Mouse (Mus musculus) hindbrain, embryonic 15.5 days (tissue): ENCODE measurements around the gene Tcl1b2. TPM values are rescaled to one million over a fixed set of nuclear protein-coding genes. Genes with fewer than 3 reads are reported as not detected.
"Not testable (repeated sequence)": the region's sequence is repeated elsewhere in the genome, so short reads cannot be mapped to it uniquely, and the experiment has no call there.

Experiments
- ATAC-seq: fragments of 200-750 bp; cut with Nextera tagmentation; 2 replicates; pipeline ENCODE4 v1.8.0; 2017; ENCODE audit warnings: low read depth, moderate number of reproducible peaks, moderate TSS enrichment; ENCODE audit not compliant: low FRiP score
- H3K27ac ChIP-seq: fragments of 300-500 bp; sonication (generic); replicated peaks from 2 replicates; pipeline ENCODE4 v1.5.1; 2015; ENCODE audit warnings: mild to moderate bottlenecking, inconsistent platforms
- H3K27me3 ChIP-seq: fragments of 300-500 bp; sonication (generic); 2 replicates; pipeline ENCODE4 v1.6.1; 2015; ENCODE audit warnings: control low read depth, inconsistent platforms
- H3K36me3 ChIP-seq: fragments of 300-500 bp; sonication (generic); 2 replicates; pipeline ENCODE4 v1.6.1; 2015; ENCODE audit warnings: control low read depth, inconsistent platforms
- H3K4me1 ChIP-seq: fragments of 300-500 bp; sonication (generic); replicated peaks from 2 replicates; pipeline ENCODE4 v1.6.1; 2015; ENCODE audit warnings: control low read depth, inconsistent platforms
- H3K4me2 ChIP-seq: fragments of 300-500 bp; sonication (generic); 2 replicates; pipeline ENCODE4 v1.6.1; 2015; ENCODE audit warnings: moderate library complexity, mild to moderate bottlenecking, inconsistent platforms
- H3K4me3 ChIP-seq: fragments of 300-500 bp; sonication (generic); 2 replicates; pipeline ENCODE4 v1.5.1; 2015; ENCODE audit warnings: mild to moderate bottlenecking, inconsistent platforms
- H3K9ac ChIP-seq: fragments of 300-500 bp; sonication (generic); 2 replicates; pipeline ENCODE4 v1.6.1; 2015; ENCODE audit warnings: inconsistent platforms
- H3K9me3 ChIP-seq: fragments of 300-500 bp; sonication (generic); 2 replicates; pipeline ENCODE4 v1.6.1; 2016; ENCODE audit warnings: control low read depth, inconsistent platforms
- WGBS: fragments of 180-500 bp; shearing (Covaris S2); methylation state at CpG from one replicate; pipeline ENCODE4 v1.1.7; 2015; 5-methylcytosine and 5-hydroxymethylcytosine counted together
- polyA plus RNA-seq: library from polyadenylated mRNA; unstranded; fragments of >200 nt; fragmentation: Nextera tagmentation; extraction: Ambion mirVana; gene quantifications from 2 replicates; pipeline ENCODE4 v1.2.1, GENCODE M21; 2015

The Tcl1b2 gene
- polyA plus RNA-seq, 1 experiment from 2014 or later: not detected

- Histone ChIP-seq H3K4me2 (no peak overlapping the region), H3K4me3 (no peak overlapping the region), H3K27ac (no peak overlapping the region), H3K27me3 (no peaks in the 10 kb centered on the region), H3K36me3 (no peaks in the 10 kb centered on the region), H3K9me3 (no peaks in the 10 kb centered on the region), H3K4me1 (no peaks in the 10 kb centered on the region), H3K9ac (no peak overlapping the region)
- ATAC-seq: no peak
- WGBS: 87% methylated on average over 2 of the region's 2 CpGs
Observed at GRCm38 (mm10) chr12:105127607-105128006, 18.2 kb upstream of the Tcl1b2 start.

DNA sequence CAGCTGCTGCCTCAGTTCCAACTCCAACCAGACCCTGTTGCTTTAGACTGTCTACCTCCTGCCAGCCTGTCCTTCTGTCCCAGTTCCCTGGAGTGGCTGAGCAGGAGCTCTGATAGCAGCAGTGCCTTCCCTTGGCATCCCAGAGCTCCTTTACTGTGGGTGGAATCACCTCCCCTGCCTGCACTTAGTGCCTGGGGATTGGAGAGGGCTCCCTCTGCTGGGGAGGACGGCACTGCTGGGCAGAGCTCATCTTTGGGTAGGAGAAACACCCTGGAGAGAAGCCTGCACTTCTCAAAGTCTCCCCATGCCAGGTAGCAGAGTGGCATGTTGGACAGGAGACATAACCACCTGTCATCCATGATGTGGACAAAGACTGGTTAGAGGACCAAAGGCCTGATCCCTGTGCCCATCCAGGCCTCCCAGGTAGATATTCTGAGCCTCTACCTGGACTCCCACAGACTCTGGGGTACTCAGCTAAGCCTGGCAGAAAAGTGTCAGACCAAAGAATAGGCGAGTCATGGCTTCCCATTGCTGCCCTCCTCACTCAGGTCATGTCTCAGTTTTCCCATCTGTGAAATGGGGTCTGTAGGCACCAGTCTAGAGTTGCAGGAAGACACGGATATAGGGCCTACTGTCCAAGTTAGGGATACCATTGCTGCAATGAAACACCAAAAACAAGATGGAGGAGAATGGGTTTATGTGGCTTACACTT lies 16.2 kb upstream of the Tcl1b2 start:
- not testable (repeated sequence) for H3K4me3 ChIP-seq, H3K9ac ChIP-seq, H3K27ac ChIP-seq, H3K27me3 ChIP-seq, H3K4me2 ChIP-seq, ATAC-seq, H3K36me3 ChIP-seq, H3K4me1 ChIP-seq, H3K9me3 ChIP-seq
- WGBS: 69% methylated on average over 3 of the region's 3 CpGs

DNA sequence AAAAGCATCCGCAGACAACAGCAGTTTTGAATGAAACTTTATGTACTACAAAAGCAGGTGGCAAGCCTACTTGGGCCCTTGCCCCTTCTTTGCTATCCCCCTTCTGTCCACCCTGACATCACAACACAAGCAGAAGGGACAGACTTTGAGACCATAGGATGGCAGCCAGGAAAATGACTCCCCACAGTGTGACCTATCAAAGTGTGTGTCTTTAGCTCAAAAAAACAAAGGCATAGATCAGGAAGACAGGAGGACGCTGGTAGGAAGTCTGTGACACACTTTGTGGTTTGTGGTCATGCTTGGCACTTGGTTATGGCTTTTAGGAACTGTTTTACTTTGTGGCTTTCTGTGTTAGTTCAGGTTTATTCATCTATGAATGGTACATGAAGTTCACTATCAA lies 11.6 kb upstream of the Tcl1b2 start:
- not testable (repeated sequence) for H3K4me3 ChIP-seq, H3K27me3 ChIP-seq, H3K4me1 ChIP-seq, H3K36me3 ChIP-seq, H3K9ac ChIP-seq, ATAC-seq, H3K4me2 ChIP-seq, H3K9me3 ChIP-seq, H3K27ac ChIP-seq
- WGBS: 69% methylated on average over 2 of the region's 2 CpGs

DNA sequence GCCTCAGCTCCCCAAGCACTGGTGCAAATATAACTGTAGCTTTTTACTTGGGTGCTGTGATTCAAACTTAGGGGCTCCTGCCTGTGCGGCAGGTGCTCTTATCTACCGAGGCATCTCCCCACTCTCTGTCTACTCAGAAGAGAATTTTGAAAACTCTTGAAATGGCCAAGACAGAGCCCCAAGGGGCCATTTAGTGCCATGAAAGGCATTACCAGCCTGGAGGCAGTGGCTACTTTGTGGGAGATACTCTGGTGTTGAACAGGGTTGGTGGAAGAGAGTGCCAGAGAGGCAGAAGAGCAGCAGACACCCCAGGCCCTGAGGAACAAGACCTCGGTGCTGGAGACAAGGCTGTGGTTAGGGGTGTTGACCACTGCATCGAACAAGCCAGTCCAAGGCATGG lies 11.0 kb upstream of the Tcl1b2 start:
- H3K9me3 ChIP-seq, H3K9ac ChIP-seq, H3K4me3 ChIP-seq, ATAC-seq, H3K36me3 ChIP-seq, H3K27ac ChIP-seq, H3K4me1 ChIP-seq, H3K27me3 ChIP-seq, H3K4me2 ChIP-seq: not testable (repeated sequence)
- WGBS: 88% methylated on average over 4 of the region's 4 CpGs

- not testable (repeated sequence) for H3K4me3 ChIP-seq, H3K4me2 ChIP-seq, H3K9me3 ChIP-seq, H3K27me3 ChIP-seq, H3K4me1 ChIP-seq, H3K36me3 ChIP-seq, ATAC-seq, H3K27ac ChIP-seq, H3K9ac ChIP-seq
- WGBS: 93% methylated on average over 1 of the region's 1 CpGs
Observed at GRCm38 (mm10) chr12:105137729-105138128, 8.1 kb upstream of the Tcl1b2 start.

- no peaks in the 10 kb centered on the region for H3K27me3 ChIP-seq
- H3K27ac ChIP-seq: no peak overlapping the region
- H3K9me3 ChIP-seq: no peaks in the 10 kb centered on the region
- H3K4me3 ChIP-seq: no peak overlapping the region
- H3K4me1 ChIP-seq: no peaks in the 10 kb centered on the region
- 94% methylated on average over 3 of the region's 3 CpGs for WGBS
- ATAC-seq: no peak
- H3K4me2 ChIP-seq: no peak overlapping the region
- no peak overlapping the region for H3K9ac ChIP-seq
- H3K36me3 ChIP-seq: no peaks in the 10 kb centered on the region
Observed at GRCm38 (mm10) chr12:105143096-105143495, 2.7 kb upstream of the Tcl1b2 start.

- H3K4me2 ChIP-seq, H3K36me3 ChIP-seq, H3K9ac ChIP-seq, H3K9me3 ChIP-seq, H3K4me1 ChIP-seq, H3K27me3 ChIP-seq, H3K4me3 ChIP-seq, ATAC-seq, H3K27ac ChIP-seq: not testable (repeated sequence)
- WGBS: 55% methylated on average over 1 of the region's 1 CpGs
Observed at GRCm38 (mm10) chr12:105144928-105145327, 886 bp upstream of the Tcl1b2 start.

DNA sequence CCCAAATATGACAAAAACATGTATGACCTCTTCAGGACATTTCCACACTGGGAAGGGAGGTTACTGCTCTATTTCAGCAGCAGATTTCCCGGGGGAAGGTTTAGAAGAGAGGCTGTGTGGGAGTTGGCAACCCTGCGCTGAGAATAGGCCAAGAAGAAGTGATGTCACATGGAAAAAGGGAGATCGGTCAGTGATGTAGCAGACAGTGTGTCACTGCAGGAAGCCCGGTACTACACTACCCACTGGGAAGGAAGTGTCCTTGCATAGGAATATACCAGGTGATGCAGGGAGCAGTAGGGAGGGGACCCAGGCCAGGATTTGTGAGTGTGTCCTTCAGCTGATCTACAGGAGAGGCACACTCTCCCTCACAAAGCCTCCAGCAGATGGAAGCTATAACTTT lies 9.5 kb downstream of the Tcl1b2 start:
- WGBS: 76% methylated on average over 4 of the region's 4 CpGs
- H3K9ac ChIP-seq, H3K27ac ChIP-seq, H3K9me3 ChIP-seq, H3K4me3 ChIP-seq, H3K4me1 ChIP-seq, ATAC-seq, H3K27me3 ChIP-seq, H3K36me3 ChIP-seq, H3K4me2 ChIP-seq: not testable (repeated sequence)

- no peak overlapping the region for H3K4me2 ChIP-seq
- H3K27ac ChIP-seq: no peak overlapping the region
- H3K36me3 ChIP-seq: no peaks in the 10 kb centered on the region
- WGBS: 88% methylated on average over 6 of the region's 6 CpGs
- no peaks in the 10 kb centered on the region for H3K27me3 ChIP-seq
- no peak overlapping the region for H3K4me3 ChIP-seq
- H3K9ac ChIP-seq: no peak overlapping the region
- no peak for ATAC-seq
- H3K4me1 ChIP-seq: no peaks in the 10 kb centered on the region
- no peaks in the 10 kb centered on the region for H3K9me3 ChIP-seq
Observed at GRCm38 (mm10) chr12:105158842-105159241, 13.0 kb downstream of the Tcl1b2 start.

DNA sequence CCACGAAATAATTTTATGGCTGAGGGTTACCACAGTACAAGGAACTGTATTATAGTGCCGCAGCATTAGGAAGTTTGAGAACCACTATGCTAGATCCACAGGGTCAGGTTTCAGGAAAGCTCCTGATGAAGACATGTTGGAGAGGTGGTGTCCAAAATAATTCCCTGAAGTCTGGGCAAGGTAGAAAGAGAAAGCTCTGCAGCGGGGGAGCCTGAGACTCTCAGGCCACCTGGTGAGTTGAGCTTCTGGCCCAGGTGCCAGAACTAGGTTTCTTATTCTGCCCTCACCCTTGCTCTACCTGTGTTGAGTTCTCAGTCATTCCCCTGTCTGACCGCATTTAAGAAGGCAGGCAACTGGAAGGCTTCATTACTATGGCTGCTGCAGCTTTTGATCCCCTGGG lies 13.6 kb downstream of the Tcl1b2 start, which contains the start of gene Tcl1b1:
Tcl1b1 (plus strand) TSS at position 301 of the 400 bp plus-strand sequence.
- Histone ChIP-seq H3K4me2 (no peak within 1 kb of the TSS), H3K27ac (no peak within 1 kb of the TSS), H3K27me3 (no peaks in the 10 kb centered on the region), H3K9ac (no peak within 1 kb of the TSS), H3K4me3 (no peak within 1 kb of the TSS), H3K36me3 (no peaks in the 10 kb centered on the region), H3K9me3 (no peaks in the 10 kb centered on the region), H3K4me1 (no peaks in the 10 kb centered on the region)
- 74% methylated on average over 4 of the region's 4 CpGs for whole genome bisulfite sequencing
- no peak for ATAC-seq

DNA sequence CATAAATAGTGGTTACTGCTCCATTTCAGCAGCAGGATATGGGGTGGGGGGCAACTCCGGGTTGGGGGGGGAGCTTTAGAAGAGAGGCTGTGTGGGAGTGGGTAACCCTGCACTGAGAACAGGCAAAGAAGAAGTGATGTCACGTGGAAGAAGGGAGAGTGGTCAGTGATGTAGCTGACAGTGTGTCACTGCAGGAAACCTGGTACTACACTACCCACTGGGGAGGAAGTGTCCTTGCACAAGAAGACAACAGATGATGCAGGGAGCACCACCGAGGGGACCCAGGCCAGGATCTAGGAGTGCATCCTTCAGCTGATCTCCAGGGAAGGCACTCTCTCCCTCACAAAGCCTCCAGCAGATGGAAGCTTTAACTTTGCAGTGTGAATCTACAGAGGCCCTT lies 20.9 kb downstream of the Tcl1b2 start:
- 81% methylated on average over 3 of the region's 3 CpGs for WGBS
- Histone ChIP-seq H3K27ac (no peak overlapping the region), H3K36me3 (no peaks in the 10 kb centered on the region), H3K4me3 (no peak overlapping the region), H3K4me2 (no peak overlapping the region), H3K9me3 (no peaks in the 10 kb centered on the region), H3K9ac (no peak overlapping the region), H3K4me1 (no peaks in the 10 kb centered on the region), H3K27me3 (no peaks in the 10 kb centered on the region)
- ATAC-seq: no peak

DNA sequence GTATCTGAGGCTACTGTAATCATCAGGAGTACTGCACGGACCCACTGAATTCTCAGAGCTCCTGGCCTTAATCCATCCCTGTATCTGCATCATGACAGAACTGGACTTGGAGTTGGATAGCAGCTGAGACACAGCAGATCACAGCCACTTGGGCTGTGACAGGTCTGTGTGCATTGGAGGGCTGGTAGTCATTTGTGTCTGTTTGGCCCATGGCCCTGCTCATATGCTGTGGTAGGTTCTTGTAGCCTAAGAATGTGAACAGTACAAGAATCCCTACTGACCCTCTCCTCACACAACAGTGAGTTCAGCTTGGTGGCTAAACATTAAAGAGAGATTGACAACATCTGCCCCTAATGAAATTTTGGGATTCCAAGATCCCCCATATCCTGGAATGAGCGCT lies 27.6 kb downstream of the Tcl1b2 start:
- no peaks in the 10 kb centered on the region for H3K27me3 ChIP-seq
- ATAC-seq: no peak
- H3K4me2 ChIP-seq: no peak overlapping the region
- H3K27ac ChIP-seq: no peak overlapping the region
- H3K9ac ChIP-seq: no peak overlapping the region
- H3K4me1 ChIP-seq: no peaks in the 10 kb centered on the region
- WGBS: 89% methylated on average over 2 of the region's 2 CpGs
- no peak overlapping the region for H3K4me3 ChIP-seq
- H3K36me3 ChIP-seq: no peaks in the 10 kb centered on the region
- H3K9me3 ChIP-seq: no peaks in the 10 kb centered on the region

DNA sequence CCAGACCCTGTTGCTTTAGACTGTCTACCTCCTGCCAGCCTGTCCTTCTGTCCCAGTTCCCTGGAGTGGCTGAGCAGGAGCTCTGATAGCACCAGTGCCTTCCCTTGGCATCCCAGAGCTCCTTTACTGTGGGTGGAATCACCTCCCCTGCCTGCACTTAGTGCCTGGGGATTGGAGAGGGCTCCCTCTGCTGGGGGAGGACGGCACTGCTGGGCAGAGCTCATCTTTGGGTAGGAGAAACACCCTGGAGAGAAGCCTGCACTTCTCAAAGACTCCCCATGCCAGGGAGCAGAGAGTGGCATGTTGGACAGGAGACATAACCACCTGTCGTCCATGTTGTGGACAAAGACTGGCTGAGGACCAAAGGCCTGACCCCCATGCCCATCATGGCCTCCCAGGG lies 28.5 kb downstream of the Tcl1b2 start:
- WGBS: 25% methylated on average over 2 of the region's 2 CpGs
- not testable (repeated sequence) for ATAC-seq, H3K27me3 ChIP-seq, H3K4me2 ChIP-seq, H3K9me3 ChIP-seq, H3K4me3 ChIP-seq, H3K36me3 ChIP-seq, H3K9ac ChIP-seq, H3K4me1 ChIP-seq, H3K27ac ChIP-seq
